Mouse (Mus musculus) lung, embryonic 16.5 days (tissue): ENCODE results near the gene Mus81. TPM values are rescaled to one million over a fixed set of nuclear protein-coding genes. Genes with fewer than 3 reads are reported as not detected.

ENCODE experiments used
- ATAC-seq: fragments of 200-750 bp; cut with Nextera tagmentation; 2 replicates; pipeline ENCODE4 v1.8.0; 2017; ENCODE audit warnings: low read depth, mild to moderate bottlenecking, moderate library complexity
- H3K27ac ChIP-seq: fragments of 300-500 bp; sonication (generic); 2 replicates; pipeline ENCODE4 v1.5.1; 2014; ENCODE audit warnings: mild to moderate bottlenecking, control low read depth, low read length
- H3K27me3 ChIP-seq: fragments of 300-500 bp; sonication (generic); 2 replicates; pipeline ENCODE4 v1.6.1; 2014; ENCODE audit warnings: low read depth, low read length, mixed read lengths; ENCODE audit not compliant: control insufficient read depth, insufficient read depth
- H3K36me3 ChIP-seq: fragments of 300-500 bp; sonication (generic); 2 replicates; pipeline ENCODE4 v1.6.1; 2014; ENCODE audit warnings: low read length; ENCODE audit not compliant: control insufficient read depth, insufficient read depth
- H3K4me1 ChIP-seq: fragments of 300-500 bp; sonication (generic); replicated peaks from 2 replicates; pipeline ENCODE4 v1.6.1; 2014; ENCODE audit warnings: low read length, mixed read lengths; ENCODE audit not compliant: control insufficient read depth, insufficient read depth
- H3K4me2 ChIP-seq: fragments of 300-500 bp; sonication (generic); 2 replicates; pipeline ENCODE4 v1.6.1; 2014; ENCODE audit warnings: low read depth, low read length, control low read depth
- H3K4me3 ChIP-seq: fragments of 300-500 bp; sonication (generic); 2 replicates; pipeline ENCODE4 v1.5.1; 2014; ENCODE audit warnings: mild to moderate bottlenecking, low read length, control low read depth
- H3K9ac ChIP-seq: fragments of 300-500 bp; sonication (generic); 2 replicates; pipeline ENCODE4 v1.6.1; 2014; ENCODE audit warnings: low read length, control low read depth
- H3K9me3 ChIP-seq: fragments of 300-500 bp; sonication (generic); 2 replicates; pipeline ENCODE4 v1.6.1; 2016; ENCODE audit warnings: low read length; ENCODE audit not compliant: control insufficient read depth
- WGBS: fragments of 180-500 bp; shearing (Covaris S2); extraction: QIAGEN DNeasy Blood & Tissue Kit; methylation state at CpG from one replicate; pipeline ENCODE4 v1.1.7; 2014; 5-methylcytosine and 5-hydroxymethylcytosine counted together
- polyA plus RNA-seq: library from polyadenylated mRNA; unstranded; fragments of >200 nt; fragmentation: Nextera tagmentation; extraction: Ambion mirVana; gene quantifications from 2 replicates; pipeline ENCODE4 v1.2.1, GENCODE M21; 2015

Mus81 gene
- polyA plus RNA-seq, 1 experiment from 2014 or later = 45.7 TPM

GRCm38 (mm10) chr19:5444954-5445353 lies 43.2 kb downstream of the Mus81 start:
- 30% methylated on average over 7 of the region's 7 CpGs for WGBS
- Histone ChIP-seq H3K9ac (0 out of 2 replicates have a peak overlapping the region, but pooled peaks have one; percentile 31), H3K9me3 (peaks cover 5% of the 10 kb centered on the region; the same call in 1 of the 2 replicates), H3K27me3 (peaks cover 31% of the 10 kb centered on the region), H3K27ac (no peak overlapping the region), H3K36me3 (no peaks in the 10 kb centered on the region), H3K4me2 (no peak overlapping the region), H3K4me3 (no peak overlapping the region), H3K4me1 (peaks cover 19% of the 10 kb centered on the region)
- ATAC-seq = 0 out of 2 replicates have a peak, but pooled peaks have one; percentile 34

GRCm38 (mm10) chr19:5444371-5444908 lies 43.8 kb downstream of the Mus81 start:
- Histone ChIP-seq H3K27ac (no peak overlapping the region), H3K9ac (no peak overlapping the region), H3K4me1 (peaks cover 19% of the 10 kb centered on the region), H3K9me3 (peaks cover 5% of the 10 kb centered on the region; the same call in 1 of the 2 replicates), H3K4me2 (no peak overlapping the region), H3K4me3 (no peak overlapping the region), H3K27me3 (peaks cover 29% of the 10 kb centered on the region), H3K36me3 (no peaks in the 10 kb centered on the region)
- 51% methylated on average over 9 of the region's 9 CpGs for WGBS
- no peak for ATAC-seq

- no peak for ATAC-seq
- Histone ChIP-seq H3K4me1 (peaks cover 17% of the 10 kb centered on the region), H3K36me3 (no peaks in the 10 kb centered on the region), H3K9me3 (no peaks in the 10 kb centered on the region), H3K4me3 (peak overlapping the region; percentile 39), H3K27me3 (no peaks in the 10 kb centered on the region), H3K27ac (peak overlapping the region; percentile 77), H3K9ac (peak overlapping the region; percentile 58), H3K4me2 (peak overlapping the region; percentile 64)
- WGBS = 53% methylated on average over 7 of the region's 7 CpGs
Measured at GRCm38 (mm10) chr19:5433951-5434350, 54.3 kb downstream of the Mus81 start.

- Histone ChIP-seq H3K9me3 (no peaks in the 10 kb centered on the region), H3K9ac (peak overlapping the region; percentile 58), H3K4me2 (peak overlapping the region; percentile 64), H3K4me3 (peak overlapping the region; percentile 39), H3K36me3 (no peaks in the 10 kb centered on the region), H3K4me1 (peaks cover 17% of the 10 kb centered on the region), H3K27me3 (no peaks in the 10 kb centered on the region), H3K27ac (peak overlapping the region; percentile 77)
- WGBS = 6% methylated on average over 16 of the region's 16 CpGs
- peak; percentile 83 for ATAC-seq
Measured at GRCm38 (mm10) chr19:5432992-5433852, 55.0 kb downstream of the Mus81 start.

Other genes starting within 250 kb of the Mus81 start
- 16.5 and 21.0 TPM in 2 replicates for gene Pacs1, start 215.3 kb downstream of the Mus81 start, polyA plus RNA-seq
- gene Sf3b2, start 192.9 kb downstream of the Mus81 start, polyA plus RNA-seq = 322 TPM in 2 replicates
- gene Gal3st3, start 190.1 kb downstream of the Mus81 start, polyA plus RNA-seq = 1.4 and 2.0 TPM in 2 replicates
- not detected in 2 replicates for gene Catsper1, start 152.7 kb downstream of the Mus81 start, polyA plus RNA-seq
- gene Cst6, start 138.8 kb downstream of the Mus81 start, polyA plus RNA-seq = 0.67 and 1.4 TPM in 2 replicates
- gene Eif1ad, start 121.7 kb downstream of the Mus81 start, polyA plus RNA-seq = 49.4 and 50.1 TPM in 2 replicates
- gene Banf1, start 121.2 kb downstream of the Mus81 start, polyA plus RNA-seq = 433 and 448 TPM in 2 replicates
- gene Sart1, start 99.7 kb downstream of the Mus81 start, polyA plus RNA-seq = 67.4 and 69.7 TPM in 2 replicates
- gene Tsga10ip, start 85.9 kb downstream of the Mus81 start, polyA plus RNA-seq = 1.3 and 1.5 TPM in 2 replicates
- gene Drap1, start 63.4 kb downstream of the Mus81 start, polyA plus RNA-seq = 263 and 265 TPM in 2 replicates
- gene AI837181, start 63.3 kb downstream of the Mus81 start, polyA plus RNA-seq = 20.7 and 28.3 TPM in 2 replicates
- not detected in 2 replicates for gene Fosl1, start 40.9 kb downstream of the Mus81 start, polyA plus RNA-seq
- 7.5 and 7.7 TPM in 2 replicates for gene Ccdc85b, start 30.5 kb downstream of the Mus81 start, polyA plus RNA-seq
- 111 and 119 TPM in 2 replicates for gene Fibp, start 27.8 kb downstream of the Mus81 start, polyA plus RNA-seq
- gene Ctsw, start 19.9 kb downstream of the Mus81 start, polyA plus RNA-seq = 2.2 and 3.8 TPM in 2 replicates
- gene Efemp2, start 14.4 kb downstream of the Mus81 start, polyA plus RNA-seq = 197 and 200 TPM in 2 replicates
- 2,553 and 2,793 TPM in 2 replicates for gene Cfl1, start 2.1 kb upstream of the Mus81 start, polyA plus RNA-seq
- not detected in 2 replicates for gene 1700020D05Rik, start 15.4 kb upstream of the Mus81 start, polyA plus RNA-seq
- gene Snx32, start 22.1 kb upstream of the Mus81 start, polyA plus RNA-seq = 7.4 and 7.7 TPM in 2 replicates
- 2.6 and 3.7 TPM in 2 replicates for gene Ovol1, start 72.2 kb upstream of the Mus81 start, polyA plus RNA-seq
- 6.1 and 7.0 TPM in 2 replicates for gene Ap5b1, start 79.6 kb upstream of the Mus81 start, polyA plus RNA-seq
- 131 and 159 TPM in 2 replicates for gene Rnaseh2c, start 113.5 kb upstream of the Mus81 start, polyA plus RNA-seq
- gene Kat5, start 121.8 kb upstream of the Mus81 start, polyA plus RNA-seq = 55.1 and 57.3 TPM in 2 replicates
- 55.5 and 62.1 TPM in 2 replicates for gene Rela, start 149.1 kb upstream of the Mus81 start, polyA plus RNA-seq
- 42.2 and 43.7 TPM in 2 replicates for gene Sipa1, start 175.3 kb upstream of the Mus81 start, polyA plus RNA-seq
- gene Map3k11, start 200.3 kb upstream of the Mus81 start, polyA plus RNA-seq = 37.8 and 40.1 TPM in 2 replicates
- 18.3 and 20.8 TPM in 2 replicates for gene Pcnx3, start 200.5 kb upstream of the Mus81 start, polyA plus RNA-seq
- gene Kcnk7, start 216.0 kb upstream of the Mus81 start, polyA plus RNA-seq = 0.36 and 0.50 TPM in 2 replicates
- gene Ehbp1l1, start 237.9 kb upstream of the Mus81 start, polyA plus RNA-seq = 25.3 and 25.9 TPM in 2 replicates
- 89.1 and 92.9 TPM in 2 replicates for gene Fam89b, start 241.3 kb upstream of the Mus81 start, polyA plus RNA-seq